Mouse (Mus musculus): ENCODE measurements around the gene Agr3. TPM values are rescaled to one million over a fixed set of nuclear protein-coding genes. Genes with fewer than 3 reads are reported as not detected.

Gene Agr3
- polyA plus RNA-seq (2015; fragmentation: Nextera tagmentation; extraction: Ambion mirVana), result not detected in 2 replicates

GRCm38 (mm10) chr12:35925402-35925801, at the start of gene Agr3:
Gene Agr3 (plus strand): TSS chr12:35925620.
- no peak within 1 kb of the TSS for H3K27ac ChIP-seq
- H3K36me3 ChIP-seq, result no peaks in the 10 kb centered on the region
- H3K4me1 ChIP-seq (replicated peaks), result no peaks in the 10 kb centered on the region
- 87% methylated on average over 9 of the region's 9 CpGs for WGBS
- no peak for ATAC-seq
- no peak within 1 kb of the TSS for H3K9ac ChIP-seq
- no peaks in the 10 kb centered on the region for H3K9me3 ChIP-seq
- H3K4me2 ChIP-seq (replicated peaks), result no peak within 1 kb of the TSS
- H3K27me3 ChIP-seq (replicated peaks), result no peaks in the 10 kb centered on the region
- no peak within 1 kb of the TSS for H3K4me3 ChIP-seq (replicated peaks)

GRCm38 (mm10) chr12:35884892-35885558, 40.4 kb upstream of the Agr3 start:
- Histone ChIP-seq H3K4me3 (replicated peaks) (no peak overlapping the region), H3K9ac (no peak overlapping the region), H3K36me3 (no peaks in the 10 kb centered on the region), H3K4me2 (replicated peaks) (no peak overlapping the region), H3K4me1 (replicated peaks) (no peaks in the 10 kb centered on the region), H3K27ac (no peak overlapping the region), H3K9me3 (no peaks in the 10 kb centered on the region), H3K27me3 (replicated peaks) (no peaks in the 10 kb centered on the region)
- ATAC-seq, result no peak
- 57% methylated on average over 9 of the region's 9 CpGs for WGBS

GRCm38 (mm10) chr12:35889383-35889782, 36.0 kb upstream of the Agr3 start:
- 64% methylated on average over 2 of the region's 2 CpGs for WGBS
- H3K9ac ChIP-seq, result no peak overlapping the region
- no peak overlapping the region for H3K4me2 ChIP-seq (replicated peaks)
- no peaks in the 10 kb centered on the region for H3K27me3 ChIP-seq (replicated peaks)
- no peak for ATAC-seq
- no peaks in the 10 kb centered on the region for H3K9me3 ChIP-seq
- H3K36me3 ChIP-seq, result no peaks in the 10 kb centered on the region
- H3K4me1 ChIP-seq (replicated peaks), result no peaks in the 10 kb centered on the region
- H3K27ac ChIP-seq, result no peak overlapping the region
- H3K4me3 ChIP-seq (replicated peaks), result no peak overlapping the region

- no peaks in the 10 kb centered on the region for H3K4me1 ChIP-seq (replicated peaks)
- H3K4me3 ChIP-seq (replicated peaks), result no peak overlapping the region
- H3K9me3 ChIP-seq, result no peaks in the 10 kb centered on the region
- no peaks in the 10 kb centered on the region for H3K27me3 ChIP-seq (replicated peaks)
- H3K4me2 ChIP-seq (replicated peaks), result no peak overlapping the region
- ATAC-seq, result no peak
- no peak overlapping the region for H3K9ac ChIP-seq
- H3K36me3 ChIP-seq, result no peaks in the 10 kb centered on the region
- 83% methylated on average over 2 of the region's 2 CpGs for WGBS
- no peak overlapping the region for H3K27ac ChIP-seq
These were observed 34.7 kb upstream of the Agr3 start for GRCm38 (mm10) chr12:35890756-35891155.

- no peak overlapping the region for H3K4me2 ChIP-seq (replicated peaks)
- no peak overlapping the region for H3K9ac ChIP-seq
- H3K4me3 ChIP-seq (replicated peaks), result no peak overlapping the region
- H3K9me3 ChIP-seq, result no peaks in the 10 kb centered on the region
- H3K27me3 ChIP-seq (replicated peaks), result no peaks in the 10 kb centered on the region
- ATAC-seq, result no peak
- no peaks in the 10 kb centered on the region for H3K36me3 ChIP-seq
- H3K27ac ChIP-seq, result no peak overlapping the region
- WGBS, result 44% methylated on average over 6 of the region's 6 CpGs
- no peaks in the 10 kb centered on the region for H3K4me1 ChIP-seq (replicated peaks)
These were observed 31.0 kb upstream of the Agr3 start for GRCm38 (mm10) chr12:35894304-35894900.

GRCm38 (mm10) chr12:35895875-35896763, 29.3 kb upstream of the Agr3 start:
- H3K9me3 ChIP-seq, result no peaks in the 10 kb centered on the region
- H3K4me3 ChIP-seq (replicated peaks), result peak overlapping the region; percentile 18; the same call in 1 of the 2 replicates
- no peak overlapping the region for H3K27ac ChIP-seq
- ATAC-seq, result no peak
- H3K4me1 ChIP-seq (replicated peaks), result no peaks in the 10 kb centered on the region
- no peaks in the 10 kb centered on the region for H3K27me3 ChIP-seq (replicated peaks)
- 0 out of 2 replicates have a peak overlapping the region, but pooled peaks have one; percentile 6 for H3K9ac ChIP-seq
- peak overlapping the region; percentile 48 for H3K4me2 ChIP-seq (replicated peaks)
- no peaks in the 10 kb centered on the region for H3K36me3 ChIP-seq
- 32% methylated on average over 20 of the region's 20 CpGs for WGBS

- H3K9ac ChIP-seq, result 0 out of 2 replicates have a peak overlapping the region, but pooled peaks have one; percentile 6
These were observed 28.6 kb upstream of the Agr3 start for GRCm38 (mm10) chr12:35896764-35897282.

GRCm38 (mm10) chr12:35910632-35911031, 14.8 kb upstream of the Agr3 start:
- H3K4me1 ChIP-seq (replicated peaks), result no peaks in the 10 kb centered on the region
- no peaks in the 10 kb centered on the region for H3K27me3 ChIP-seq (replicated peaks)
- ATAC-seq, result no peak
- H3K36me3 ChIP-seq, result no peaks in the 10 kb centered on the region
- H3K4me2 ChIP-seq (replicated peaks), result no peak overlapping the region
- H3K4me3 ChIP-seq (replicated peaks), result no peak overlapping the region
- no peak overlapping the region for H3K27ac ChIP-seq
- 80% methylated on average over 1 of the region's 1 CpGs for WGBS
- H3K9ac ChIP-seq, result no peak overlapping the region
- no peaks in the 10 kb centered on the region for H3K9me3 ChIP-seq

More at GRCm38 (mm10) chr12:35896764-35897282, 28.6 kb upstream of the Agr3 start:
- peak overlapping the region; percentile 48 for H3K4me2 ChIP-seq (replicated peaks)
- H3K9me3 ChIP-seq, result no peaks in the 10 kb centered on the region
- H3K27me3 ChIP-seq (replicated peaks), result no peaks in the 10 kb centered on the region
- H3K36me3 ChIP-seq, result no peaks in the 10 kb centered on the region
- no peak for ATAC-seq
- no peaks in the 10 kb centered on the region for H3K4me1 ChIP-seq (replicated peaks)
- WGBS, result 44% methylated on average over 4 of the region's 4 CpGs
- no peak overlapping the region for H3K27ac ChIP-seq
- H3K4me3 ChIP-seq (replicated peaks), result peak overlapping the region; percentile 18; the same call in 1 of the 2 replicates

- Histone ChIP-seq H3K9ac (no peak overlapping the region), H3K27me3 (replicated peaks) (no peaks in the 10 kb centered on the region), H3K4me3 (replicated peaks) (no peak overlapping the region), H3K4me2 (replicated peaks) (no peak overlapping the region), H3K4me1 (replicated peaks) (no peaks in the 10 kb centered on the region), H3K27ac (no peak overlapping the region), H3K9me3 (no peaks in the 10 kb centered on the region), H3K36me3 (no peaks in the 10 kb centered on the region)
- ATAC-seq, result no peak
These were observed 9.6 kb upstream of the Agr3 start for GRCm38 (mm10) chr12:35915813-35916212.

GRCm38 (mm10) chr12:35916467-35916866, 9.0 kb upstream of the Agr3 start:
- no peak overlapping the region for H3K4me2 ChIP-seq (replicated peaks)
- no peaks in the 10 kb centered on the region for H3K4me1 ChIP-seq (replicated peaks)
- H3K9me3 ChIP-seq, result no peaks in the 10 kb centered on the region
- no peak overlapping the region for H3K27ac ChIP-seq
- H3K36me3 ChIP-seq, result no peaks in the 10 kb centered on the region
- no peaks in the 10 kb centered on the region for H3K27me3 ChIP-seq (replicated peaks)
- H3K4me3 ChIP-seq (replicated peaks), result no peak overlapping the region
- no peak for ATAC-seq
- WGBS, result 43% methylated on average over 1 of the region's 1 CpGs
- no peak overlapping the region for H3K9ac ChIP-seq

- no peaks in the 10 kb centered on the region for H3K36me3 ChIP-seq
- no peaks in the 10 kb centered on the region for H3K4me1 ChIP-seq (replicated peaks)
- 74% methylated on average over 1 of the region's 1 CpGs for WGBS
- H3K9me3 ChIP-seq, result no peaks in the 10 kb centered on the region
- H3K9ac ChIP-seq, result no peak overlapping the region
- no peak overlapping the region for H3K4me3 ChIP-seq (replicated peaks)
- no peak for ATAC-seq
- no peak overlapping the region for H3K4me2 ChIP-seq (replicated peaks)
- no peaks in the 10 kb centered on the region for H3K27me3 ChIP-seq (replicated peaks)
- H3K27ac ChIP-seq, result no peak overlapping the region
These were observed 7.4 kb upstream of the Agr3 start for GRCm38 (mm10) chr12:35918031-35918430.

GRCm38 (mm10) chr12:35927804-35928203, 2.4 kb downstream of the Agr3 start:
- Histone ChIP-seq H3K36me3 (no peaks in the 10 kb centered on the region), H3K27ac (no peak overlapping the region), H3K4me2 (replicated peaks) (no peak overlapping the region), H3K9me3 (no peaks in the 10 kb centered on the region), H3K4me3 (replicated peaks) (no peak overlapping the region), H3K4me1 (replicated peaks) (no peaks in the 10 kb centered on the region), H3K9ac (no peak overlapping the region), H3K27me3 (replicated peaks) (no peaks in the 10 kb centered on the region)
- ATAC-seq, result no peak
- 59% methylated on average over 2 of the region's 2 CpGs for WGBS

Measured in intestine, embryonic 15.5 days (tissue).